Mouse (Mus musculus) A20 (cell line): ENCODE results near the gene Fam3b.
A peak's percentile ranks its signal among the peaks of the same experiment; 100 is the strongest.

Source experiments
- DNase-seq: peaks from one replicate; pipeline ENCODE4 v3.0.0-alpha.2; 2011; ENCODE audit warnings: low read depth, low spot score

Gene Fam3b

DNA sequence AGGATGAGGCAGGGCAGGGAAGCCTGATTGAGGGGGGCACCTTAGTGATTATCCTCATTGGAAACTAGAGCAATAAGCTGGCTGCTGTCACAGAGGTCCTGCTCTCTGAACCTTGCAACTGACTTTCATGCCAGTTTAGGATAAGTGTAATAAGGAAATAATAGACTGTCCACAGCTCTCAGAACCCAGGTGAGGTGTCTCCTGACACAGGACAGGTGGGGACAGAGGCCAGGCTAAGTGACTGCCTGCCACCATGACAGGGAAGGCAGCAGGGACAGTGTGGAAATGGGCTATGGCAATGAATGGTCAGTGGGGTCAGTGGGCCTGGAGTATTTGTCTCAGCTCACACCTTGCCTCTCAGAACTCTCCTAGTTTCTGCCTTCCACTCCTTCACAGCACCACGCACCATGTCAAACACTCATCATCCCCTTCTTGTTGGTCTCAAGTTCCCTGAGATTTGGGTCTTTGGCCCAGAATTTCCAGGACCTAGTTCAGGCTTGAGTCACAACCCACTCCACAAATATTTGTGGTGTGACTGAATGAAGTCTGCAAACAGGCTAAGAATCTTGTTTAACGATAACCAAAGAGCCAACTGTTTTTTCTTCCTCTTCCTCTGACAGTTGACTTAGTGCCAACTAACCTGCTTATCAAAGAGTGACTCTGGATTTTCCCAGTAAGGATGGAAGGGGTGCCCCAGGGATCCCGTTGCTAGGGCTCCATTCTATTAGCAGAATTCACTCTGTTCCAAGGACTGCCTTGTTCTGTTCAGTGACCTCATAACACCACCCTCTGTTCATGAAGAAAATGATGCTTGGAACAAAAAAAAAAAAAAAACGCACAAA, at the start of gene Fam3b:
Gene Fam3b (minus strand): TSS at position 718 of the 842 bp plus-strand sequence.
- DNase-seq: no peak

DNA sequence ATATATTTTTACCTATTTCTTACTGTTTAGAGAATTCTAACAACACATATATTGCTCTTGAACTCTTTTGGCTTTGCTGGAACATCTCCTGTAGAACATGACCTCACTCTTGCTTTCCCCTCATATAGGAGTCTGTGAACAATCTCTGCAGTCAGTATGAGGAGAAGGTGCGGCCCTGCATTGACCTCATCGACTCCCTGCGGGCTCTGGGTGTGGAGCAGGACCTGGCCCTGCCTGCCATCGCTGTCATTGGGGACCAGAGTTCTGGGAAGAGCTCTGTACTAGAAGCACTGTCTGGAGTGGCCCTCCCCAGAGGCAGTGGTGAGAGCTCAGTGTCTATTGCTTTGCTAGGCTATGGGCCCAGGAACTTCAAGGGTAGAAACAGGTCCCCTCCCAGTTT, 29.7 kb upstream of the Fam3b start:
- DNase-seq: no peak

GRCm38 (mm10) chr16:97536859-97537258, 22.2 kb upstream of the Fam3b start:
- no peak for DNase-seq

DNA sequence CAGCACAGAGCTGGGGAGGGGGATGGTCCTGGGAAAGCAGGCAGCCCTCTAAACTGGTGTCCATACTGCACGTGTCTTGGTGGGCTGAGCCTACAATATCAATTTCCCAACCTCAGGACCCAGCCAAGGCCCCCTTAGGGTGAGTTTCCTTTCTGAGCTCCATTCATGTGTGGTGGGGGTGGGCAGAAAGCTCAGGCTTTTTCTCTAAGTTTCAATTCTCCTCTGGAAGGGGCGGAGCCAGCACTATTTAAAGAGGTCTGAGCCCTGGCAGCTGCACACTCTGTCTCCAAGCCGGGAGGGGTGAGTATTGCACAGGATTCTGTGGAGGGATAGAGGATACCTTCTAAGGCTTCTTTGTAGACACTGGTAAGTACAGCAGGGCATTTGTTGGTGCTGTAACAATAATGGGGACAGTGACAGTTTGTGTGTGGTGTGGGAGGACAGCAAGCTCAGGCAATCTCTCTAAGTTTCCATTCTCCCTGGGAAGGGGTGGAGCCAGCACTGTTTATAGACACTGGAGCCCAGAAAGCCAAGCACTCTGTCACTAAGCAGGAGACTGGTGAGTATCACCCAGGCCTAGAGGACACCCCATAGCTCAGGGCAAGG, 21.3 kb upstream of the Fam3b start:
- DNase-seq: peak; percentile 31

GRCm38 (mm10) chr16:97534876-97535461, 20.4 kb upstream of the Fam3b start:
- DNase-seq: peak; percentile 14

GRCm38 (mm10) chr16:97534448-97534847, 19.8 kb upstream of the Fam3b start:
- DNase-seq: no peak

- DNase-seq: no peak
These were observed 19.1 kb upstream of the Fam3b start for GRCm38 (mm10) chr16:97533751-97534150.

DNA sequence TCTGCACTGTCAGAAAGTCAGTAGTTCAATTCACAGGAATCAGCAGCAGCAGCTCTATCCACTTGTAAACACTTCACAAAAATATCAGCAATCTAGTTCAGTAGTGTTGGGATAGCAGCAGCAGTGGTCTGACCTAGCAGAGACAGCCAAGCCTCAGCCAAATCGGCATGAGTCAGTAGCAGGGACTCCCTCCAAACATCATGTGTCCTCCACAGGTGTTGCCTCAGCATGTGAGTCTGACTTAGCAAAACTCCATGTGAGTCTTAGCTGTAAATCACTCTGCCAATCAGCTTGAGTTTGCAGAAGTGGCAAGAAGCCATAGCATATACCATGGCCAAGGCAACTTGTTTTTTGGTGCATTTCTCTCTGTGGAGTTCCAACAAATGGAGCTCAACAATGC, 18.5 kb upstream of the Fam3b start:
- DNase-seq: no peak

GRCm38 (mm10) chr16:97529241-97529640, 14.6 kb upstream of the Fam3b start:
- DNase-seq: no peak

DNA sequence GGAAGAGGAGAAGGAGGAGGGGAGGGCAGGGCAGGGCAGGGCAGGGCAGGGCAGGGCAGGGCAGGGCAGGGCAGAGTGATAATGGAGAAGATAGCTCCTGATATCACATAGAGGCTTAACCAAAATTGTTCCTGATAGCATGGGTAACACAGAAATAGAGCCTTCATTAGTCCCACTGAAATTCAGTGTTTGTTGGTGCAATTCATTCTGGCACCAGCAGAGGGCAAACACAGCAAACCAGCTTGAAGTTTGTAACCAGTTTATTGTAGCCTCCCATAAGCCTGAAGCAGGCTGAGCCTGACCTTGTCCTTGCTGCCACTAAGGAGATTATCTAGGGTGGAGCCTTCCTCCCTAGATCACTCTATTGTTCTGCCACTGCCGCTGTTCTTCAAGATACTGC, 8.4 kb upstream of the Fam3b start:
- peak; percentile 58 for DNase-seq

DNA sequence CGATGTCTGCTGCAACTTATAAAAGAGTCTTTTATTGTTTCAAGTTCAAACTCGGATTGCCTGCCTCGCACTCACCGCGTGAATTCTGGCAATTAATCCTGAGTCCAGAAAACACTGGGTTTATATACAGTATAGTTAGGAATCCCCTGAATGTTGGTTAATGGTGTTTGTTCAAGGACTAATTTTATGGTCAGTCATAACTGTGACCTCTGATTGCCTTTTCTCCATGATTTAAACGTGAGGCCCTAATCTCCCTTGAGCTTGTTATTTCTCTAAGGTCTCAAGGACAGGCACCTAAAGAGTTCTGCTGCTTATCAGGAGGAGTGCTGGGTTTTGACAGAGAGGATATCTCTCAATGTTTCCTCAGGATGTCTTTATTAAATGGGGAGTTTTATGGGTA, 7.4 kb upstream of the Fam3b start:
- DNase-seq: no peak

- no peak for DNase-seq
These were observed 1.7 kb upstream of the Fam3b start for GRCm38 (mm10) chr16:97516341-97516740.

DNA sequence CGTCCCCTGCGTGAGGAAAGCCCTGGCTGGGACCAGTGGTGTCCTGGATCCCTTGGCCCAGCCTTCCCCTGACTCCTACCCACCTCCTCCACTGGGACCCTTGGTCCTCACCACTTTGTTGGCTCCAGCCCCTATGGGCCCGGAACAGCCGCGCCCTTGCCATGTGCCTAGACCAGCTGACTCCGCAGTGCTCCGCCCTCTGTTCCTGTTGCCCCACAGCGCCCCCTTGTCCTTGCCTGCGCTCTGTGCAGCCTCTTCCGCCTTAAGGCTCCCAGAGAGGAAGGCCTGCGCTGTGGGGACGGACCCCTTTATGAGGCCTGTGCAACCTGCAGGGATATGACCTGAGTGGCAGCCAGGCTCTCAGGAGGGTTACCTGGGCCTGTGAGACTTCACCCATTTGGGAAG, 2.3 kb downstream of the Fam3b start:
- no peak for DNase-seq

GRCm38 (mm10) chr16:97511495-97511894, 3.1 kb downstream of the Fam3b start:
- no peak for DNase-seq

DNA sequence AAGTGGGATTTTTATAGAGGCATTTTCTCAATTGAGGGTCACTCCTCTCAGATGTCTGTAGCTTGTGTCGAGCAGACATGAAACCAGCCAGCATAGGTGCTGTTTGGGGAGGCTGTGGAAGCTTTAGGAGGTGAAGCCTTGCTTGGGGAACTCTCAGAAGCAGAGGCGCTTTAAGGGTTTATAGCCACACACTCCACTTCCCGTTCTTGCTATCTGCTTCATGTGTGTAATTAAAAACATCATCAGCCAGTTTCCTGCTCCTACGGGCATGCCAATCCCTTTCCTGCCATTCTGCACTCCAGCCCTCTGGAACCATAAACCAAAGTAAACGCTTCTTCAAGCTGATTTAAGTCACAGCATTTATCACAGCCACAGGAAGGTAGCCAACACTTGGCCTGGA, 3.8 kb downstream of the Fam3b start:
- DNase-seq: no peak

DNA sequence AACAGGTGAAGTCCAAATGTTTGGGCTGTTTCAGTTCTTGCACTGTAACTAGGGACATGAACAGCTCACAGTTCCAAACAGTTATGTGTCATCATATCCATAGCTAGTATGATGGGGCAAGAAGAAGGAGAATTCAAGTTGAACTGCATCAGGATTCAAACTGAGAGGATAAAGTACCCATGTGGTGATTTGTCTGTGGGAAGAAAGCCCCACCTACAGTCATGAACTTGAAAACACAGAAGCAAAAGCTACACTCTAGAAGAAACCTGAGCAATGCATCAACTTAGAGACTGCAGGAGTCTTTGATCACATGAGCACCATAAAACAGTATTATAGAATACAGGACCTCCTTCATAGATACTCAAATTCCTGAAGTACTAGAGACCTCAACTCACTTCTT, 6.8 kb downstream of the Fam3b start:
- no peak for DNase-seq

DNA sequence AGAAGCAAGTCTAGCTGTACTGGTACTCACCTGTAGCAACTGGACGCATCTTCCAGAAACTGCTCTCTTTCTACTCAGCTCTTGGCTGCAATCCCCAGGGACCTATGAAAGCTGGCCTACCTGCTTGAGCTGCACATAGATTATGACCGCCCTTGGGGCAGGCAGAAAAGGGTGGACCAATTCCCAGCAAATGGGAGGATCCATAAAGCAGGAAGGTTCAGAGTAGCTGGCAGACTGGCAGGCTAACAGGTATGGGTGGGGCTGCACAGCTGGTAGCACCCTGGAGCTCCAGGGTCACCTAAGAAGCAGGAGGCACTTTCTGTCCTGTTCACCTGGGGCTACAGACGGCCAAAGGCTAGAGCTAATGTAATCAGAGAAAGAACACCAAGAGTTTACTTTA, 9.8 kb downstream of the Fam3b start:
- no peak for DNase-seq

DNA sequence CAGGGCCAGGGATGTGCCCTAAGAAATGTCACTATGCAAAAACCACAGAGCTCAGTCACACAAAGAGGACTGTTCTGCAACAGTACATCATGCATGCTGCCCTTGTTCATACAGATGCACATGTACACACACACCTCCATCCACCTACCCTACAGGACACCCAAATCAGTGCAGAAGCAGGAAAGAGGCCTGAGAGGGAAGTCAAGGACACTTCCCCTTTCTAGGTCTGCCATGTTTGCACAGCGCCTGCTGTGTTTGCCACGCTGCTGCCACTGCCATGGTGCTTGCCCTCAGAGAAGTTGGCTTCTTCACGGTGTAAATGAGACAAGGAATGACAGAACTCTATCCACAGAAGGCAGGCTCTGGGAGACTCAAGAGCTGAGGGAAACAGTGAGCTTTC, 10.8 kb downstream of the Fam3b start:
- no peak for DNase-seq

DNA sequence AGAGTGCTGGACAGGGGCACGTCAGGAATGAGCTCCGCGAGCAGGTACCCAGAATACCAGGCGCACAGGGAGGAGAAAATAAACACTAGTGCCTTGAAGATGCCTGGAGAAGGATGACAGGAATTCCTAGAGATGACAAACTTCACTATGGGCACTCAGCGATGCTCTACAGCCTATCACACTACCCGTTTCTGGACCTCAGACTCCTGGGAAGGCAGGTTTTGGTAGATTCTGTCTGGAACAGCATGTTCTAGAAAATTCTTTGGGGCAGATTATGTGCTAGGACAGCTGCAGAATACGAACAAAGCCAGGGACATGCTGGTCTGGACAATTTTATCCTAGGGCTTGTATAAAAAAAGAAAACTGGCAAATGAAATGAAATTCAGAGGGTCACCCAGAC, 13.7 kb downstream of the Fam3b start:
- DNase-seq: no peak

GRCm38 (mm10) chr16:97499450-97499849, 15.2 kb downstream of the Fam3b start:
- DNase-seq: no peak

DNA sequence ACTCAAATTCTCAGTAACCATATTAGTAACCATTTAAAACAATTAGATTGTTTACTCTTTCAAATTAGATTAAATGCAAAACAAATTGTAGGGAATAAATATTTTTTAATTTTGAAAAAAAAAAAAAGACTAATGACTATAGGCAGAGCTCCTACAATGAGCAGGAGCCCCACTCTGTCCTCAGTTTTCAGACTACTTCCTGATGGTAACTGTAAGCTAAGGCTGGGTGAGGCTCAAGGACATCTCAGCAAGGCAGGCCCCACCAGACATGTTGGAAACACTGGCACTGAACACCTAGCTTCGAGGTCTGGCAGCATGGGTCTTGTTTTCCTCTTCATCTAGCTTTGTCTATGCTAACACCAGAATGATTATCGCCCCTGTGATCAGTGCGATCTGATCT, 16.5 kb downstream of the Fam3b start:
- DNase-seq: no peak

DNA sequence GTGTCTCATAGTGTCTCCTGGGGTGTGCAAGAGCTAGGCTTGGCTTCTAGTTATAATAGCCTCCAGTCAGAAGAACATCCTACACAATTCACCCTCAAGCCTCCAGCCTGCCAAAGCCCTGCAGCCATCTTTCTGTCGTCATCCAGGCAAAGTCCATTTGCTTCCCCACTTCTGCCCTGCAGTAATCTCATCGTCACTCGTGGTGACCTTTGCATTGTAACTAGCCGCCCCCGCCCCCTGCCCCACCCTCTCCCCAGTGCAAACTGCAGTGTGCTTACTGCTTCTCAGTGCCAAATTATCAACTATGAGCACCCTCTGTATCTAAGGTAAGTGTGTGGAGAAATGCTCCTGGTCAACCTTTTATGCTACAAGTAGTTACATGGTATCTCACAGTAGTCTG, 16.9 kb downstream of the Fam3b start:
- no peak for DNase-seq

DNA sequence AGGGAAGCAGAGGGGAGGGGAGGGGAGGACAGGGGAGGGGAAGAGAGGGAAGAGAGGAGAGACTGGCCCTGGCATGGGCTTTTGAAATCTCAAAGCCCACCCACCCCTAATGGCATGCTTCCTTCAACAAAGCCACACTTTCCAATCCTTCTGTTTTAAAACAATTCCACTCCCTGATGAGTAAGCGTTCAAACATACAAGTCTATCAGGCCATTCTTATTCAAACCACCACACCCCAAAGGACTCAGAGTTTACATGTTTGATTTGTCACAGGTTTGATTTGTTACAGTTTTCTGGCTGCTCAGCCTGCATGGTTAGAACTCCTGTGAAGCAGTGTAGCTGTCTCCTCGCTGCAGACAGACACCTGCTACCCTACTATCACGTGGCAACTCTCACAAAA, 18.6 kb downstream of the Fam3b start:
- no peak for DNase-seq
